Mouse (Mus musculus) neural tube, embryonic 13.5 days (tissue): ENCODE results near the gene Smarca2. TPM values are rescaled to one million over a fixed set of nuclear protein-coding genes. Genes with fewer than 3 reads are reported as not detected.

Source experiments
- ATAC-seq: fragments of 200-750 bp; cut with Nextera tagmentation; 2 replicates; pipeline ENCODE4 v1.8.0; 2017; ENCODE audit warnings: low read depth, mild to moderate bottlenecking, moderate TSS enrichment, moderate library complexity
- H3K27ac ChIP-seq: fragments of 300-500 bp; sonication (generic); replicated peaks from 2 replicates; pipeline ENCODE4 v1.5.1; 2015; ENCODE audit warnings: moderate library complexity, mild to moderate bottlenecking, inconsistent platforms
- H3K27me3 ChIP-seq: fragments of 300-500 bp; sonication (generic); 2 replicates; pipeline ENCODE4 v1.6.1; 2015; ENCODE audit warnings: mild to moderate bottlenecking, inconsistent platforms
- H3K36me3 ChIP-seq: fragments of 300-500 bp; sonication (generic); 2 replicates; pipeline ENCODE4 v1.6.1; 2015; ENCODE audit warnings: mild to moderate bottlenecking, inconsistent platforms
- H3K4me1 ChIP-seq: fragments of 300-500 bp; sonication (generic); replicated peaks from 2 replicates; pipeline ENCODE4 v1.6.1; 2015; ENCODE audit warnings: inconsistent platforms
- H3K4me2 ChIP-seq: fragments of 300-500 bp; sonication (generic); 2 replicates; pipeline ENCODE4 v1.6.1; 2015; ENCODE audit warnings: inconsistent platforms, mild to moderate bottlenecking, moderate library complexity
- H3K4me3 ChIP-seq: fragments of 300-500 bp; sonication (generic); 2 replicates; pipeline ENCODE4 v1.5.1; 2015; ENCODE audit warnings: mild to moderate bottlenecking, inconsistent platforms
- H3K9ac ChIP-seq: fragments of 300-500 bp; sonication (generic); 2 replicates; pipeline ENCODE4 v1.6.1; 2015; ENCODE audit warnings: moderate library complexity, mild to moderate bottlenecking, inconsistent platforms
- H3K9me3 ChIP-seq: fragments of 300-500 bp; sonication (generic); 2 replicates; pipeline ENCODE4 v1.6.1; 2016; ENCODE audit warnings: inconsistent platforms
- WGBS: fragments of 180-500 bp; shearing (Covaris S2); methylation state at CpG from one replicate; pipeline ENCODE4 v1.1.7; 2015; 5-methylcytosine and 5-hydroxymethylcytosine counted together
- polyA plus RNA-seq: library from polyadenylated mRNA; unstranded; fragments of >200 nt; fragmentation: Nextera tagmentation; extraction: Ambion mirVana; gene quantifications from 2 replicates; pipeline ENCODE4 v1.2.1, GENCODE M21; 2015

The Smarca2 gene
- polyA plus RNA-seq, 1 experiment from 2014 or later: 72.1 TPM

DNA sequence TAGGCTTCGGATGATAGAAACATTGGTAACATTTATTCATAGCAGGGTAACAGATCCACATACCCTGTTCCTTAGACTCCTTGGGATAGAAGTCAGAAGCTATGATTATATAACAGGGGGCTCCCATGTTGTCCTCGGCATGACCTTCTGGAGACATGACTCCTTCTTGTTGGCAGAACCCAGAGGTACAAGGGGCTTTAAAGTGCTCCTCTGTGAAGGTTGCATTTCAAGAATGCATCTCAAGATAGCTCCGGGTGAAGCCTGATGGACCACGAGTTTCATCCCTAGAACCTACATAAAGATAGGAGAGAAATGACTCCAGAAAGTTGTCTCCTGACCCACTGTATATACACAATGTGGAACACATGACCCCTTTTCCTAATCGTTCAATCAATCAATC, 27.4 kb downstream of the Smarca2 start:
- H3K27me3 ChIP-seq: no peaks in the 10 kb centered on the region
- H3K27ac ChIP-seq: no peak overlapping the region
- peaks cover 8% of the 10 kb centered on the region; the same call in 1 of the 2 replicates for H3K36me3 ChIP-seq
- no peak overlapping the region for H3K4me2 ChIP-seq
- no peak overlapping the region for H3K4me3 ChIP-seq
- WGBS: 89% methylated on average over 5 of the region's 5 CpGs
- H3K9me3 ChIP-seq: no peaks in the 10 kb centered on the region
- no peak overlapping the region for H3K9ac ChIP-seq
- peaks cover 12% of the 10 kb centered on the region for H3K4me1 ChIP-seq
- ATAC-seq: no peak

DNA sequence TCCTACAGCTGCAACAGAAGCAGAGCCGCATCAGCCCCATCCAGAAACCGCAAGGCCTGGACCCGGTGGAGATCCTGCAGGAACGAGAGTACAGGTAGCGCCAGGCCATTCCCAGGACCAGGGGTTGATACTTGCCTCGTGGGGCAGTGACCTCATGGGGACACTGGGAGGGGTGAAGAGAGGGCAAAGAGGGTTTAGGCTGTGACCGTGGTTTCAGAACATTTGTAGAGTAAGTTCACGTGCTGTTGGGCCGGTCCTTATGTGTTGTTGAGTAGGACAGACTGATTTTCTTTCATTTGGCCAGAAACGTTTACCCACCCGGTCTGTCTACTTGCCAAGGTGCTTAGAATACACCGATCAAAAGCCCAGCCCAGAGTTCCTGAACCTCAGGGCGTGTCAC, 35.7 kb downstream of the Smarca2 start:
- H3K27me3 ChIP-seq: no peaks in the 10 kb centered on the region
- no peaks in the 10 kb centered on the region for H3K4me1 ChIP-seq
- ATAC-seq: no peak
- 92% methylated on average over 13 of the region's 13 CpGs for WGBS
- H3K4me3 ChIP-seq: no peak overlapping the region
- no peak overlapping the region for H3K9ac ChIP-seq
- peaks cover 12% of the 10 kb centered on the region for H3K36me3 ChIP-seq
- no peaks in the 10 kb centered on the region for H3K9me3 ChIP-seq
- no peak overlapping the region for H3K27ac ChIP-seq
- no peak overlapping the region for H3K4me2 ChIP-seq

DNA sequence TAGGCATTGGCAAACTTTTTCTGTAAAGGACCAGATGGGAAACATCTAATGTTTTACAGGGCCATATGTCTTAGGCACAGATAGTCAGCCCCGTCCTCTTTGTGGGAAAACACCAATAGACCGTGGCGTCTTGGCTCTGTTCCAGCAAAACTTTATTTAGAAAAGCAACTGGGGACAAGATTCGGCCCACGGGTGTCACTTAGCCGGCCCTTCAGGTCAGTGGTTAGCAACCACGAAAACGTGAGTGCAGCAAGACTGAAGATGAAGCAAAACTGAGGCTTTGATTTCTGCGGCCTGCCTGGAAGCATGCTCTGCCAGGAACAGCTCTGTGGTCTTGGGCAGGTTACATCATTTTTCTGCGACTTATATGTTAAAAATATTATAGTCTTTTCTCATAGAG, 36.4 kb downstream of the Smarca2 start:
- H3K4me2 ChIP-seq: no peak overlapping the region
- no peaks in the 10 kb centered on the region for H3K27me3 ChIP-seq
- no peak overlapping the region for H3K9ac ChIP-seq
- no peaks in the 10 kb centered on the region for H3K4me1 ChIP-seq
- peaks cover 12% of the 10 kb centered on the region for H3K36me3 ChIP-seq
- ATAC-seq: no peak
- 65% methylated on average over 10 of the region's 10 CpGs for WGBS
- H3K27ac ChIP-seq: no peak overlapping the region
- H3K4me3 ChIP-seq: no peak overlapping the region
- no peaks in the 10 kb centered on the region for H3K9me3 ChIP-seq

DNA sequence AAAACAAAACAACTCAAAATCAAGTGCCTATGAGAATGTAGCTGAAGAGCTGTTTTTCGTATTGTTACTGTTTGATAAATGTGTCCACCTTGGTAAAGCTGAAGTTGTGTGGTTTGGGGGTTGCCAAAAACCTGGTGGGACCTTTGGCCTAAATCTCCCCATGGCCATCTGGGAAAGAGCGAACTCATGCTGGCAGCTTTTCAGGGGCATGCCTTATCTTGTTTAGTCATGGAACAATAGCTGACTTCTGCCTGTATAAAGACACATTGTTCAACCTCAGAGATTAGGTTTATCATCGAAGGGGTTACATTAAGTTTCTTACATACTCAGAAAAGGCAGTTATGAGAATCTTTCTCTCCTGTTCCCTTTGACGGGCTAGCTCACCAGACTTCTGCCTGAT, 38.2 kb downstream of the Smarca2 start:
- Histone ChIP-seq H3K36me3 (peaks cover 17% of the 10 kb centered on the region), H3K4me2 (no peak overlapping the region), H3K27me3 (no peaks in the 10 kb centered on the region), H3K4me3 (no peak overlapping the region), H3K4me1 (no peaks in the 10 kb centered on the region), H3K9ac (no peak overlapping the region), H3K27ac (no peak overlapping the region), H3K9me3 (no peaks in the 10 kb centered on the region)
- no peak for ATAC-seq
- WGBS: 77% methylated on average over 4 of the region's 4 CpGs

DNA sequence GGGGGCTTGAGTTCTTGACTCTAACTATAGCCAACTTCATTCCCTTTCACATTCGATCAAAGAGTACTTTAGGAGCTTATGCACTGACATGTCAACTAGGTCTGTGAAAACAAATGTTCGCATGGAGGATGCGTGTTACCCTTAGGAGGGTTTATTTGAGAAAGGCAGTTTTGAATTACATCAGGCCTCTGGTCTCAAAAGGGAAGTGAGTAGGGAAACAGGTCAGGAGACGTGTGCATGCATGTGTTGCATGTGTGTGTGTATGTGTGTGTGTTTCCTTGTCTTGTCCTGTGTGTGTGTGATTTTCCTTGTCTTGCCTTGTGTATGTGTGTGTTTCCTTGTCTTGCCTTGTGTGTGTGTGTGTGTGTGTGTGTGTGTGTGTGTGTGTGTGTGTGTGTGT, 39.1 kb downstream of the Smarca2 start:
- Histone ChIP-seq H3K27ac (no peak overlapping the region), H3K4me2 (no peak overlapping the region), H3K4me3 (no peak overlapping the region), H3K9ac (no peak overlapping the region), H3K9me3 (no peaks in the 10 kb centered on the region), H3K4me1 (no peaks in the 10 kb centered on the region), H3K36me3 (peaks cover 19% of the 10 kb centered on the region), H3K27me3 (no peaks in the 10 kb centered on the region)
- ATAC-seq: no peak
- WGBS: 89% methylated on average over 4 of the region's 4 CpGs

DNA sequence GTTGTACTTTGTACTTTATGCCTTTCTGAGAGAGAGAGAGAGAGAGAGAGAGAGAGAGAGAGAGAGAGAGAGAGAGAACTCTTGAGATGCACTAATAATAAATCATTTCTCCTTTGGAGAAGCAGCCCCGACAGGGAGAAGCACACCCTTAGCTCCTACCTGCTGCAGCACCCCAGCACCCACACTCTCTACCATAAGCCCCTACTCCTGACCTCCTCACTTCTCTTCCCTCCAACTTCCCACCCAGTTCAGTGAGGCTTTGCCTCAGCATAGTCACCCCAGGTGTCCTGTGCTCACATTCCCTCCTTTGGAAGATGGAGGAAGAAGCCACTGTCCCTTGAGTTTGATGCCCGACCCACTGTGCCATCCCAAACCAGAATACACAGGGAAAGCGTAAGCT, 40.2 kb downstream of the Smarca2 start:
- H3K9ac ChIP-seq: no peak overlapping the region
- peaks cover 29% of the 10 kb centered on the region for H3K36me3 ChIP-seq
- no peaks in the 10 kb centered on the region for H3K9me3 ChIP-seq
- no peaks in the 10 kb centered on the region for H3K27me3 ChIP-seq
- 84% methylated on average over 3 of the region's 3 CpGs for WGBS
- no peak for ATAC-seq
- no peaks in the 10 kb centered on the region for H3K4me1 ChIP-seq
- H3K27ac ChIP-seq: no peak overlapping the region
- H3K4me3 ChIP-seq: no peak overlapping the region
- no peak overlapping the region for H3K4me2 ChIP-seq

DNA sequence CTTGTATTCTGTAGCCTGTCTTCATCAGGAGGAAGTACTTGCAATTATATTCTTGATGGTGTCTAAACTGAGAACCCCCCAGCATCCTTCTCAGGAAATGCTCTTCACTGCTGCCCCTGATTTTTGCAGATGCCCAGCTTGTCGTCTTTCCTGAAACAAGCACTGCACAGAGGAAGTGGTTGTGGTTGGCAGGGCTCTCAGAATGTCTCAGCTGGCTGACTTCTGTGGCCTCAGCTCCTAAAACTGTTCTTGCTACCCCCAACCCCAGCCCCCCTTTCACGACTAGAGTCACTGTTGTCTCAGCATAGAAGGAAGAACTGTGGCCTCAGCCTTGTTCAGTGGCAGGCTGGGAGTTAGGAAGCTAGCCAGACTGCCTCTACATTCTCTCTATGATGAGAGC, 41.3 kb downstream of the Smarca2 start:
- WGBS: 54% methylated on average over 2 of the region's 2 CpGs
- ATAC-seq: no peak

DNA sequence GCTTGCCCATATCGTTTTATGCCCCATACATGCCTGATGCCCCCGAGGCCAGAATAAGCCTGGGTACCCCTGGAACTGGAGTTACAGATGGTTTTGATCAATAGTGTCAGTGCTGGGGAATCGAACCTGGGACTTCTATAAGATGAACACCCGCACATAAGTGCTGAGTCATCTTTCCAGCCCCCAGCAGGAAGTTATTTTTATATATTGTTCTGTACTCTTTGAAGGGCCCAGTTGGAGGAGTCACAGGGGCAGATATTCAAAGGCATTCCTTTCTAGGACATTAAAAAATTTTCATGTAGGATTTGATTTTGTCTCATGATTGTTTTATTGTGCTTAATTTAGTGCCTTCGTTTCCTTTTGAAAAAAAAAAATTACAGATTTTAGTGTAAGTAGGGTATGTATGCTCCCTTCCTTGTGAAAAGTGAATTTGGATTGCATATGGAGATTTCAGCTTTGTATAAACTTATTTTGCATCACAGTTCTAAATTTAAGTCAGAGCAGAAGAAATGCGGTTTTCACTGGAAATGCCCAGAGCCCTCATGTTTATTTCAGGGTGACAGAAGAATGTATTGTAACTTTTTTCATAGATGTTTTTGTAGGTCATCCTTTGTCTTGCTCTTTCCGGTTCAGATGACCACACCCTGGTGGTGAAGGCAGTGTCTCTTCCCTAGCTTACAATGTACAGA, 45.9 kb downstream of the Smarca2 start:
- 94% methylated on average over 7 of the region's 7 CpGs for WGBS

More for the DNA sequence above, 41.3 kb downstream of the Smarca2 start:
- Histone ChIP-seq H3K36me3 (peaks cover 25% of the 10 kb centered on the region), H3K9me3 (no peaks in the 10 kb centered on the region), H3K27ac (no peak overlapping the region), H3K4me2 (no peak overlapping the region), H3K9ac (no peak overlapping the region), H3K4me1 (no peaks in the 10 kb centered on the region), H3K4me3 (no peak overlapping the region), H3K27me3 (no peaks in the 10 kb centered on the region)

DNA sequence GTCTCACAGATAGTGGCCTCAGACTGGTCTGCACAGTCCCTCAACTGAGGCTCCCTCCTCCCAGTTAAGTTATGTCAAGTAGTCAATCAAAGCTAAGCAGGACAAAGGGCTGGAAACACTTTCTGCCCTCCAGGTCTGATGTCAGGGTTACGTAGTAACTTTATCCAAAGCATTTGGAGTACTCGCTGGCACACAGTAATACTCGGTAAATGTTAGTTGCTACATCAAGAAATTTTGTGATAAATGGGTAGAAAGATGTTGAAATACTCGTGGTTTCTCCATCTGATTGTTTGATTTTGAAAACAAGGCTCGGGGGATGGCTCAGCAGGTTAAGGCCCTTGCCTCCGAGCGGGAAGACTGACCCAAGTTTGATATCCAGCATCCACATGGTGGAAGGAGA, 53.5 kb downstream of the Smarca2 start:
- Histone ChIP-seq H3K4me2 (no peak overlapping the region), H3K4me1 (no peaks in the 10 kb centered on the region), H3K9me3 (no peaks in the 10 kb centered on the region), H3K9ac (no peak overlapping the region), H3K4me3 (no peak overlapping the region), H3K36me3 (peaks cover 9% of the 10 kb centered on the region; the same call in 1 of the 2 replicates), H3K27ac (no peak overlapping the region), H3K27me3 (no peaks in the 10 kb centered on the region)
- no peak for ATAC-seq
- 90% methylated on average over 7 of the region's 7 CpGs for WGBS

More for the DNA sequence above, 45.9 kb downstream of the Smarca2 start:
- Histone ChIP-seq H3K9ac (no peak overlapping the region), H3K4me3 (no peak overlapping the region), H3K27ac (no peak overlapping the region), H3K27me3 (no peaks in the 10 kb centered on the region), H3K36me3 (peaks cover 42% of the 10 kb centered on the region), H3K4me1 (no peaks in the 10 kb centered on the region), H3K9me3 (no peaks in the 10 kb centered on the region), H3K4me2 (no peak overlapping the region)
- no peak for ATAC-seq

DNA sequence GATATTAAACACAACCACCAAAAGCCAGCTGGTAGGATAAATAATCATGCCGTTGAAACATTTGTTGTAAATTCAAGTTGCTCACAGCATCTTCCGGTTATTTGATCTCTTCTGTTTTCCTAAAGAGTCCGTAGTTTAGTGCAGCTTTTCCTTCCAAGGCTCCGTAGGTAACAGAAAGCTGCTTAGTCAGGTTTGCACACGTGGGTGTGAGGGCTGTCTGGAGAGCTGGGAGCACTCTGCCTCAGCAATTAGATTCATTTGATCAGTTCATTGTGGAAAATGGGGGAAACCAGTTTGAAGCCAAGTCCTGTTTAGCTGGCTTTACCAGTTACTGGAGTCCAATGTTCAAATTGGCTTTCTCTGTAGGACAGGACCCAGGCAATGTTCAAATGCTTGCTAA, 55.1 kb downstream of the Smarca2 start:
- H3K27me3 ChIP-seq: no peaks in the 10 kb centered on the region
- H3K4me1 ChIP-seq: no peaks in the 10 kb centered on the region
- 0 out of 2 replicates have a peak, but pooled peaks cover 6% of the 10 kb centered on the region for H3K36me3 ChIP-seq
- no peak overlapping the region for H3K27ac ChIP-seq
- H3K9me3 ChIP-seq: no peaks in the 10 kb centered on the region
- no peak overlapping the region for H3K4me3 ChIP-seq
- 78% methylated on average over 5 of the region's 5 CpGs for WGBS
- no peak overlapping the region for H3K9ac ChIP-seq
- ATAC-seq: no peak
- H3K4me2 ChIP-seq: no peak overlapping the region

DNA sequence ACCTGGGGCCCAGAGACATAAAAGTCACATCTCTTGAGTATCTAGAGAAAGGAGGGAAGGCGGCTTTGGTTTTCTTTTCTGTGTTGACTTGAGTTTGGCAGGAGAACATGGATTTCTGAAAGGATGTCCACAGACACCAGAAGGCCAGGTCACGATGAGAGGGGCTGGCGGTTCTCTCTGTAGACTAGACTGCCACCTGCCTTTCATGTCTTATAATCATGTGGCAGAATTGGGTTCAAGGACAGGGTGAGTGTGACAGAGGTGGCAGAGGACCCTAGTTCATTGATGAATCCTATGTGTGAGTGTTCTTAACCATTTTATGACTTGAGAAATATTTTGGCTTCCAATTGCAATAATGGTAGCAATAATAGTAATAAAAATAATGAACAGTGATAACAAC, 56.3 kb downstream of the Smarca2 start:
- no peak for ATAC-seq
- 90% methylated on average over 3 of the region's 3 CpGs for WGBS
- H3K9me3 ChIP-seq: no peaks in the 10 kb centered on the region

DNA sequence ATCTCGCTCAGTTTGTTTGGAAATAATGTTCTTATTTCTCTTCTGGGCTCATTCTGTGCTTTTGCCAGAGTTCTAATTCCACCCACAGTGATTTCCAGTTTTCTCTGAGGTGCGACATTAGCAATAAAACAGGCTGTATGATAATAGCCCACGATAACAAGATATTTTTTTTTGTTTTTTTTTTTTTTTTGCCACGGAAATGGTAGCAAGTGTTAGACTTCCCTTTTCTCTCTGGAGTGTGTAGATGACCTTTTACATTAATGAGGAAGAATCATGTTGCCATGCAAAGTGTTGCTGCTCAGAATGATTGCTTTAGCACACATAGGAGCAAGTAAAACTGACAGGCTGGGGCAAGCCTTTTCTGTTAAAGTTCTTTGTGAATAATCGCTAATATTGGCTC, 61.5 kb downstream of the Smarca2 start:
- no peak for ATAC-seq
- Histone ChIP-seq H3K4me2 (no peak overlapping the region), H3K27me3 (no peaks in the 10 kb centered on the region), H3K9me3 (no peaks in the 10 kb centered on the region), H3K27ac (no peak overlapping the region), H3K4me3 (no peak overlapping the region), H3K4me1 (no peaks in the 10 kb centered on the region), H3K9ac (no peak overlapping the region), H3K36me3 (peaks cover 16% of the 10 kb centered on the region; the same call in 1 of the 2 replicates)
- WGBS: 90% methylated on average over 5 of the region's 5 CpGs

More for the DNA sequence above, 56.3 kb downstream of the Smarca2 start:
- Histone ChIP-seq H3K4me3 (no peak overlapping the region), H3K36me3 (0 out of 2 replicates have a peak, but pooled peaks cover 6% of the 10 kb centered on the region), H3K4me1 (no peaks in the 10 kb centered on the region), H3K27me3 (no peaks in the 10 kb centered on the region), H3K9ac (no peak overlapping the region), H3K4me2 (no peak overlapping the region), H3K27ac (no peak overlapping the region)

DNA sequence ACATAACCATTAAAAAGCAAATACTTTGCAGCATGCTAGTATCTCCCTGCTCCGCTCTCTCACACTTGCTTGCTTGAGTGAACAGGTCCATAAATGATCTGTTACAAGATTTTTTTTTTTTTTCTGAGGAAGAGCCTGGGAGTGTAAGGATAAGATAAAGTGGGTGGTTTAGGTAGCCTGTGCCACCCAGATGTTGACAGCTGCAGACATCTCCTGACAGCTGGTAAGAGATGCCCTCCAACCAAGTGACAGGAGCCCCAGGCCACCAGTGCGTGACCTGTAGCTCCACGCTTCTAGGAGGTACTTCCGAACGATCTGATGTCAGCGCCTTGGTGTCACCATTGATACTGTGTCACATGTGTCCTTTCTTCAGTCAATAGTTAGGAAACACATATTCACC, 65.2 kb downstream of the Smarca2 start:
- 91% methylated on average over 6 of the region's 6 CpGs for WGBS
- Histone ChIP-seq H3K9me3 (no peaks in the 10 kb centered on the region), H3K27ac (no peak overlapping the region), H3K4me1 (no peaks in the 10 kb centered on the region), H3K27me3 (no peaks in the 10 kb centered on the region), H3K36me3 (peaks cover 30% of the 10 kb centered on the region), H3K4me3 (no peak overlapping the region), H3K9ac (no peak overlapping the region), H3K4me2 (no peak overlapping the region)
- ATAC-seq: no peak
